Mouse (Mus musculus): ENCODE data around the gene Atxn7.

- no peak for TF ChIP-seq GATA1 (IDR thresholded peaks at IDR 0.05; ENCODE audit: borderline replicate concordance, low read length)
- TF ChIP-seq FLI1 (IDR thresholded peaks at IDR 0.05; ENCODE audit: low read length), result no peak
Observed at GRCm38 (mm10) chr14:13990741-13991140, 29.5 kb downstream of the Atxn7 start.
